Mouse (Mus musculus): ENCODE measurements at regions not wholly inside any gene's neighbourhood (a gene's known extent, or its start where the extent isn't known, plus 50 kb on each side); places are given as distances from the start of the nearest gene placed in this dataset.

DNA sequence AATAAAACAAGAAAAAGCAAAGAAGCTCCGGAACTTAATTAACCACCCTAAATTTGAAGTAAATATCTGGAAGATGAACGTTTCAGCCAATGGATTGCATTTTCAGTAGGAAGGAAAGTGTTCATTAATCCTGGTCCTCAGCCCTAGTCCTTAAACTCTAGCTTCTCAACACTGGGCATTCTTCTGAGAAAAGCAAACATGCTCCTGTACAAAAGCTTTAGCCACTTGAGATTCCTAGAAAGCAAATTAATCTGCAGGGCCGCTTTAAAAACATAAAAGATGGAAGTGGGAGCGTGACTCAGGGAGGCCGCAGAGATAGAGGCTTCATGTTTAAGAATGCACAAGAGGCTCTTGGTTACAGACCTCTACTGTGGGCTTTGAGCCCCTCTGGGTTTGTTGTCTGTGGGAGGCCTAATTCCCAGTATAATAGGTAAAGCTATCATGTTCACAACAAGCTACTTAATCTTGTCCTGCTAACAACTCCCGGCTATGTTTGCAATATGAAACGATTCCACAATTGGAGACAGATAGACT, 1342.3 kb upstream of the Flrt2 start:
- 65% methylated on average over 7 of the region's 7 CpGs for WGBS (ENCODE audit: insufficient replicate concordance)
- Histone ChIP-seq H3K4me3 (ENCODE audit: low read depth, low read length) (no peak overlapping the region), H3K36me3 (ENCODE audit: control insufficient read depth, insufficient read depth) (no peaks in the 10 kb centered on the region), H3K4me2 (ENCODE audit: low read depth, low read length) (no peak overlapping the region), H3K9me3 (replicated peaks; ENCODE audit: control insufficient read depth, low read length) (no peaks in the 10 kb centered on the region), H3K9ac (ENCODE audit: low read depth, low read length) (no peak overlapping the region), H3K27me3 (ENCODE audit: control insufficient read depth, insufficient read depth, low read depth, low read length) (no peaks in the 10 kb centered on the region), H3K27ac (ENCODE audit: low read length) (no peak overlapping the region), H3K4me1 (ENCODE audit: control insufficient read depth, low read depth, low read length) (no peaks in the 10 kb centered on the region)
- ATAC-seq (ENCODE audit: low read depth) = no peak

- 73% methylated on average over 6 of the region's 6 CpGs for WGBS (ENCODE audit: insufficient replicate concordance)
- Histone ChIP-seq H3K4me1 (ENCODE audit: control insufficient read depth, low read depth, low read length) (no peaks in the 10 kb centered on the region), H3K27me3 (ENCODE audit: control insufficient read depth, insufficient read depth, low read depth, low read length) (no peaks in the 10 kb centered on the region), H3K27ac (ENCODE audit: low read length) (no peak overlapping the region), H3K4me3 (ENCODE audit: low read depth, low read length) (no peak overlapping the region), H3K9me3 (replicated peaks; ENCODE audit: control insufficient read depth, low read length) (no peaks in the 10 kb centered on the region), H3K9ac (ENCODE audit: low read depth, low read length) (no peak overlapping the region), H3K36me3 (ENCODE audit: control insufficient read depth, insufficient read depth) (no peaks in the 10 kb centered on the region), H3K4me2 (ENCODE audit: low read depth, low read length) (no peak overlapping the region)
- ATAC-seq (ENCODE audit: low read depth) = no peak
Observed at GRCm38 (mm10) chr12:94364269-94364668, 1327.8 kb upstream of the Flrt2 start.

DNA sequence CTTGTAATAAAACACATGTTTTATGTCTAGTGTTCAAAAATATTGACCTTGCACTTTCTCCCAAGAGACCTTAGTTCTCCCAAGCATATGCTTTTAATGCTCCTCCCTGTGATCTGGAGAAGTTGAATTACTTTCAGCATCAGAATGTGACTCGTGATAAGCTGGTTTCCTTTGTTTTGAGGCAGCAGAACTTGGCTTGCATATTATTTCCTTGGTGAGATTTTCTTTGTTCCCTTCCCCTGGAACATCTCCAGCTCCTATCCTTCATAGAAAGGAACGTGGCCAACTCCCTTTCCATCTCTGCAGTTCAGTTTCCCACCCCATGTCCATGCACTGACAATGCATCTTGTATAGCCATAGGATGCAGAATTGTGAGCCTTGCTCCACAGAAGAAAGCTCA, 1292.0 kb upstream of the Flrt2 start:
- H3K9ac ChIP-seq (ENCODE audit: low read depth, low read length) = no peak overlapping the region
- no peak overlapping the region for H3K4me3 ChIP-seq (ENCODE audit: low read depth, low read length)
- no peak for ATAC-seq (ENCODE audit: low read depth)
- no peaks in the 10 kb centered on the region for H3K4me1 ChIP-seq (ENCODE audit: control insufficient read depth, low read depth, low read length)
- H3K27ac ChIP-seq (ENCODE audit: low read length) = no peak overlapping the region
- WGBS (ENCODE audit: insufficient replicate concordance) = 29% methylated on average over 2 of the region's 2 CpGs
- H3K36me3 ChIP-seq (ENCODE audit: control insufficient read depth, insufficient read depth) = no peaks in the 10 kb centered on the region
- H3K4me2 ChIP-seq (ENCODE audit: low read depth, low read length) = no peak overlapping the region
- H3K9me3 ChIP-seq (replicated peaks; ENCODE audit: control insufficient read depth, low read length) = no peaks in the 10 kb centered on the region
- H3K27me3 ChIP-seq (ENCODE audit: control insufficient read depth, insufficient read depth, low read depth, low read length) = no peaks in the 10 kb centered on the region

- 0 out of 2 replicates have a peak, but pooled peaks have one; percentile 21 for ATAC-seq (ENCODE audit: low read depth)
- no peak overlapping the region for H3K9ac ChIP-seq (ENCODE audit: low read depth, low read length)
- 22% methylated on average over 5 of the region's 5 CpGs for WGBS (ENCODE audit: insufficient replicate concordance)
Observed at GRCm38 (mm10) chr12:94420918-94421317, 1271.1 kb upstream of the Flrt2 start.

DNA sequence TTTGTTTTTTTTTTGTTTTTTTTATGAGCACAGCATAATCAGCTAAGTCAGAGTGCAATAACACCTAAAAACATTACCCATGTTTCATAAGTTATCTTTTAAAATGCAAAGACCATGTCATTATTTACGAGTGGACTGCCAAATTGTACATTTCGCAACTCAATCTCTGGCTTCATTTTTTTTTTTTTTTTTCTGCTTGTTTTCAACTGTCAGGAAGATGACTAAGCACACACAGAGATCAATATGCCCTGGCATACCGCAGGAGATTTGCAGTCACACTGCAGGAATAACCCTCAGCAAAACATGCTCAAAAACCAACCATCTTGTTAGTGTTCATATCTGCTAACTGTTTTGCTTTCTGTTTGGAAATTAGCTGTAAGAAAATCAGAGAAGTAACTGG, 1270.3 kb upstream of the Flrt2 start:
- no peak overlapping the region for H3K4me2 ChIP-seq (ENCODE audit: low read depth, low read length)
- no peaks in the 10 kb centered on the region for H3K27me3 ChIP-seq (ENCODE audit: control insufficient read depth, insufficient read depth, low read depth, low read length)
- no peak for ATAC-seq (ENCODE audit: low read depth)
- H3K4me3 ChIP-seq (ENCODE audit: low read depth, low read length) = no peak overlapping the region
- no peaks in the 10 kb centered on the region for H3K36me3 ChIP-seq (ENCODE audit: control insufficient read depth, insufficient read depth)
- H3K4me1 ChIP-seq (ENCODE audit: control insufficient read depth, low read depth, low read length) = no peaks in the 10 kb centered on the region
- WGBS (ENCODE audit: insufficient replicate concordance) = 14% methylated on average over 3 of the region's 3 CpGs
- H3K9me3 ChIP-seq (replicated peaks; ENCODE audit: control insufficient read depth, low read length) = no peaks in the 10 kb centered on the region
- no peak overlapping the region for H3K9ac ChIP-seq (ENCODE audit: low read depth, low read length)
- no peak overlapping the region for H3K27ac ChIP-seq (ENCODE audit: low read length)

More at GRCm38 (mm10) chr12:94420918-94421317, 1271.1 kb upstream of the Flrt2 start:
- Histone ChIP-seq H3K27ac (ENCODE audit: low read length) (no peak overlapping the region), H3K4me2 (ENCODE audit: low read depth, low read length) (no peak overlapping the region), H3K9me3 (replicated peaks; ENCODE audit: control insufficient read depth, low read length) (no peaks in the 10 kb centered on the region), H3K4me1 (ENCODE audit: control insufficient read depth, low read depth, low read length) (no peaks in the 10 kb centered on the region), H3K4me3 (ENCODE audit: low read depth, low read length) (no peak overlapping the region), H3K27me3 (ENCODE audit: control insufficient read depth, insufficient read depth, low read depth, low read length) (no peaks in the 10 kb centered on the region), H3K36me3 (ENCODE audit: control insufficient read depth, insufficient read depth) (no peaks in the 10 kb centered on the region)

DNA sequence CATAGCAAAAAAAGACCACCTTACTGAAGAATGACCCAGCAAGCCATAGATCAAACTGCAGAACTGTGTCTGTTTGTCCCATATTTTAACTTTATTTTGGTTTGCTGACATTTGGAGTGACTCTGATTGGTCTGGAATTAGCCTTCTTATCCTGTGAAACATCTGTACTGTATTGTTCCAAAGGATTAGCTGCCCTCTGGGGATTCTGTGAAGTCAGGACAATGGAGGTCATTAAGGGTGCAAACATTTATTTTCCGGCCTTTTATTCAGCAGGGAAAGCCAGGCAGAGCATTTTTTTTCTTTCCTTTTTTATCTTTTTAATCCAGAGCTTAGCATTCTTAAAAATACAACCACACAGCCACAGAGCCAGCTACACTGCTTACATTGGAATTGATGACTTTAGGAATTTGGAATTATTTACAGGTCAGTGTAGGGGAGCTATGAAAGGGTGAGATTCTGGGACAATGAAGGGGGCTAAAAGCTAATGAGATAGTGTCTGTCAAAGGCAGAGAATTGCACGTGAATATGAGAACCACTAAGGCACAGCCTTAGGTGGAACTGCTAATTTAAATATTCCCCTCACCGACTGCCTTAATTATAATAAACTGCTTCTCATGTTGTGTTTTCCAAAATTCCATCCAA, 1267.6 kb upstream of the Flrt2 start:
- no peak for ATAC-seq (ENCODE audit: low read depth)
- H3K27ac ChIP-seq (ENCODE audit: low read length) = no peak overlapping the region
- H3K4me3 ChIP-seq (ENCODE audit: low read depth, low read length) = no peak overlapping the region
- no peak overlapping the region for H3K9ac ChIP-seq (ENCODE audit: low read depth, low read length)
- H3K27me3 ChIP-seq (ENCODE audit: control insufficient read depth, insufficient read depth, low read depth, low read length) = no peaks in the 10 kb centered on the region
- no peaks in the 10 kb centered on the region for H3K4me1 ChIP-seq (ENCODE audit: control insufficient read depth, low read depth, low read length)
- no peak overlapping the region for H3K4me2 ChIP-seq (ENCODE audit: low read depth, low read length)
- H3K36me3 ChIP-seq (ENCODE audit: control insufficient read depth, insufficient read depth) = no peaks in the 10 kb centered on the region
- H3K9me3 ChIP-seq (replicated peaks; ENCODE audit: control insufficient read depth, low read length) = no peaks in the 10 kb centered on the region
- WGBS (ENCODE audit: insufficient replicate concordance) = 42% methylated on average over 3 of the region's 3 CpGs

GRCm38 (mm10) chr12:94449517-94449916, 1242.5 kb upstream of the Flrt2 start:
- H3K4me3 ChIP-seq (ENCODE audit: low read depth, low read length) = no peak overlapping the region
- no peaks in the 10 kb centered on the region for H3K27me3 ChIP-seq (ENCODE audit: control insufficient read depth, insufficient read depth, low read depth, low read length)
- no peak overlapping the region for H3K4me2 ChIP-seq (ENCODE audit: low read depth, low read length)
- H3K9me3 ChIP-seq (replicated peaks; ENCODE audit: control insufficient read depth, low read length) = no peaks in the 10 kb centered on the region
- H3K4me1 ChIP-seq (ENCODE audit: control insufficient read depth, low read depth, low read length) = no peaks in the 10 kb centered on the region
- H3K36me3 ChIP-seq (ENCODE audit: control insufficient read depth, insufficient read depth) = no peaks in the 10 kb centered on the region
- ATAC-seq (ENCODE audit: low read depth) = no peak
- WGBS (ENCODE audit: insufficient replicate concordance) = 52% methylated on average over 1 of the region's 1 CpGs
- H3K9ac ChIP-seq (ENCODE audit: low read depth, low read length) = no peak overlapping the region
- H3K27ac ChIP-seq (ENCODE audit: low read length) = no peak overlapping the region

DNA sequence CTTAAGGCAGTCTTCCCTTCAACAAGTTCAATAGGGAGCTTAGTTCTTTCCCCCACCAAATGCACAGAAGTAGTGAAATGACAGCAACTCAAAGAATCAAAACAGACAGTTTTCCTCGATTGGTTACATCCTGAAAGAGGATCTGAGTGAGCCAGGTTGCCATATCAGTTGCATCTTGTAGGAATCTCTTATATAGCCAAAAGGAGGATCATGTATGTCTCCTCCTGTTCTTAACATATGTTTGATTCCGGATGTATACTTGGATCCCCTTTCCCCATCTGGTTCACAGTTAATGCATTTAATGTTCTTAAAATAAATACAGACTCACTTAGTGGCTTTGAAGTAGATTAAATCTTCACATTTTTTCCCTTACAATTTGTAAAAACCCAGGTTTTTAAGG, 1224.0 kb upstream of the Flrt2 start:
- ATAC-seq (ENCODE audit: low read depth) = no peak
- Histone ChIP-seq H3K9me3 (replicated peaks; ENCODE audit: control insufficient read depth, low read length) (no peaks in the 10 kb centered on the region), H3K9ac (ENCODE audit: low read depth, low read length) (no peak overlapping the region), H3K27me3 (ENCODE audit: control insufficient read depth, insufficient read depth, low read depth, low read length) (no peaks in the 10 kb centered on the region), H3K4me1 (ENCODE audit: control insufficient read depth, low read depth, low read length) (no peaks in the 10 kb centered on the region), H3K36me3 (ENCODE audit: control insufficient read depth, insufficient read depth) (no peaks in the 10 kb centered on the region), H3K4me2 (ENCODE audit: low read depth, low read length) (no peak overlapping the region), H3K27ac (ENCODE audit: low read length) (no peak overlapping the region), H3K4me3 (ENCODE audit: low read depth, low read length) (no peak overlapping the region)
- WGBS (ENCODE audit: insufficient replicate concordance) = 46% methylated on average over 2 of the region's 2 CpGs

DNA sequence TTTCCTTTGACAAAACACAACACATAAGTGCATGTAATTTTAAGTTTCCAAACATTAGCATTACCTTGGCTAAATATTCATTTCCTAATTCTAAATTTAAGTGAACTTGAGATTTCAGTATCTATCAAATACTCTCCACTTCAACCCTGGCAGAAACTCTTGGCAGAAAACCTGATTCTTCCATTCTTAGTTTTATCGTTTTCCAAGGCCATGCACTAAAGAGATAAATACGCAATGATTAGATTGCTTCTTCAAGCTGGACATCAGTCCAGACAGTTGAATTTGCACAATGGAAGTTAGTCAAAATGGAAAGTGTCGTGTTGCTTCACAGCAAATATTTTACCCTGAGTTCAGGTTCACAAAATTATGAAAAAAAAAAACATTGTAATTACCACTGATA, 1223.4 kb upstream of the Flrt2 start:
- 50% methylated on average over 3 of the region's 3 CpGs for WGBS (ENCODE audit: insufficient replicate concordance)
- H3K36me3 ChIP-seq (ENCODE audit: control insufficient read depth, insufficient read depth) = no peaks in the 10 kb centered on the region
- no peak overlapping the region for H3K4me3 ChIP-seq (ENCODE audit: low read depth, low read length)
- H3K27ac ChIP-seq (ENCODE audit: low read length) = no peak overlapping the region
- no peaks in the 10 kb centered on the region for H3K4me1 ChIP-seq (ENCODE audit: control insufficient read depth, low read depth, low read length)
- H3K9ac ChIP-seq (ENCODE audit: low read depth, low read length) = no peak overlapping the region
- H3K27me3 ChIP-seq (ENCODE audit: control insufficient read depth, insufficient read depth, low read depth, low read length) = no peaks in the 10 kb centered on the region
- no peaks in the 10 kb centered on the region for H3K9me3 ChIP-seq (replicated peaks; ENCODE audit: control insufficient read depth, low read length)
- no peak for ATAC-seq (ENCODE audit: low read depth)
- H3K4me2 ChIP-seq (ENCODE audit: low read depth, low read length) = no peak overlapping the region

All from liver, embryonic 16.5 days (tissue).